Mouse (Mus musculus) layer of hippocampus, postnatal 25 days (tissue): ENCODE results near the gene Gnpat. TPM values are rescaled to one million over a fixed set of nuclear protein-coding genes. Genes with fewer than 3 reads are reported as not detected.
A peak's percentile ranks its signal among the peaks of the same experiment; 100 is the strongest.

ENCODE experiments used
- DNase-seq, 2 experiments: peaks; one replicate each; pipeline ENCODE4 v3.0.0; 2022; ENCODE audit warnings: mixed read lengths in 2 of 2, low spot score in 1 of 2; ENCODE audit errors: extremely low spot score in 1 of 2
- total RNA-seq, 2 experiments: library from RNA; stranded (reverse); gene quantifications; 2 replicates each; pipeline ENCODE4 v1.2.3; 2021

Gene Gnpat
- 10 to 100 TPM; 61.7 to 69.2 TPM for total RNA-seq

DNA sequence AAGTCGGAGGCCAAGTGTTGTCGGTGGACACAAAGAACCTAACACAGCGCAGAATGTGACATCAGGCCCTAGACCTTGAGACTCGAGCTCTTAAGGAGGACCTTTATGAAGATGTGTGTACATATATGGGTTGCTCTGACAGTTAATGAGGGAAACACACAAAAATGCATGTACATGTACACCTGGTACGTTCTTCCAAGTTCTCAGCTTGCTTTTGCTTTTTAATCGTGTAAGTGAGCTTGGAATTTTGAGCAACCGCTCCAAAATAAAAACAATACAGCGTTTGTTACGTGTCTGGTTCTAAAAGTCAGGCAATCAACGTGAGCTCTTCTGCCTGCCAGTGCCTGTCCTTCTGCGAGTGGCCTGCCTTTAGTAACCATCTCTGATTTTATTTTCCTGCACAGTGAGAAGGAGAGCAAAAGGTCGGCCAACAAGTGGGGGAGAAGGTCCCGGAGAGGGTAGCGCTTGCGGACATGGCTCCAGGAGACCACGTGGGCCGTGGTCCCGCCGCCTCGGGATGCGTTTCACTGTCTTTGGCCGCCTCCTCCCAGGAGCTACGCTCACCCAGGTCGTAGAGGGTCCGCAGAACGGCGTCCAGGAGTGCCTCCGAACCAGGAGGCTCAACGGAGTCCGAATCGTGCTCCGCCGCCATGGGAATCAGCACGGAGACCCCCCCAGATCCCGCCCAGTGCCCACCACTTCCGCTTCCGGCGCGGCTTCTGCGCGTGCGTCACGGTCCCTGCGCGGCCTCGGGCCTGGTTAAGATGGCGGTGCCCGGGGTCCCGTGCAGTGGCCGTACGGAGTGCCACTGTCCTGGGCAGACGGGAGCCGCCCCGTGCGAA is at the start of gene Gnpat, which contains the start of gene 2810004N23Rik:
TSS of gene Gnpat (plus strand) at position 713 of the 842 bp plus-strand sequence.
TSS of gene 2810004N23Rik (minus strand) at position 800 of the 842 bp plus-strand sequence.
- DNase-seq: peak; percentile 94 to 98

DNA sequence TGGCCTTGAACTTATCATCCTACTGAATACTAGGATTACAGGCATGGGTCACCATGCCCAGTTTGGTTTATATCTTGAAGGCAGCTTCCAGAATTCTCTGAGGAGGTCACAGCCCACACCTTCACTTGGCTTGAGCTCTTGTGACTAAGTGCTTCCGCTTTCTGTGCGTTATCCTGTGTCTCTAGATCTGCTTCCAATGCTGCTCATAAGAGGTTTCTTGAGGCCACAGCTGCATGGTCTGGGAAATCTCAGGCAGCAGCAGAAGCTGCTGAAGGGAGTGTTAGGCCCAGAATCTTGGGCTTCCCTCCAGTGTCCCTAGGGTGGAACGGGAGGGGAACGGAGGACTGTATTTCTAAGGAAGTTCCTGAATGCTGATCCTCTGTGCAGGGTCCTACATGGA is 49.5 kb upstream of the Gnpat start:
- no peak for DNase-seq

DNA sequence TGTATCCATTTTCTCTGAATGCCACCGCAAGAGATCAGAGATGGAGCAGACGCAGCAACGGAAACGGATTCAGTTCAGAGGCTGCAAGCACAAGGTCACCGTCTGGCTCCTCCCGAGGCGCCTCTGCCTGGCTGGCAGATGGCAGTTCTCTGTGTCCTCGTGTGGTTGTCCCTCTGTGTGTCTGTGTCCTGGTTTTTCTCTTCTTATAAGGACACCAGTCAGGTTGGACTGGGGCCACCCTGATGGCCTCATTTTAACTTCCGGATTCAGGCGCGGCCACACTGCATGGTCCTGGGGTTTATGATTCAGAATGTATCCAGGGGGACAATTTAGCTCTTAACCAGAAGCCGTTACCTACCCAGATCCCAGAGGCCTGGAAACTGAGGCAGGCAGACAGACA is 47.0 kb upstream of the Gnpat start:
- DNase-seq: no peak

DNA sequence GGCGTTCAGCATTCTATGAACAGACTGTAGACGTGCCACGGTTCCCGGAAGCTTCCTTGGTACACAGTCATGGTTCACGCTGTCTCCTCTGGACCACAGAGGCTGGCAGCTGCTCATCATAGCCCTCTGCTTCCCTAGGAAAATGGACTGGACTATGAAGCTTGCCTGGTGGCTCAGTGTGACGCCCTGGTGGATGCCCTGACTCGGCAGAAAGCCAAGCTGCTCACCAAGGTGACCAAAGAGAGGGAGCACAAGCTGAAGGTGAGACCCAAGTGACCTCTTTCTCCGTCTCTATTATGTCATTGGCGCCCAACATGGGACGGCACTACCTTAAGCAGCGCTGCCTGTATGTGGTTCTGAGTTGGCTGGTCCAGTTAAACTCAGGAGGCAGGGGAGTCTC is 46.0 kb upstream of the Gnpat start:
- no peak for DNase-seq

- no peak for DNase-seq
Measured at GRCm38 (mm10) chr8:124817361-124817760, 45.5 kb upstream of the Gnpat start.

DNA sequence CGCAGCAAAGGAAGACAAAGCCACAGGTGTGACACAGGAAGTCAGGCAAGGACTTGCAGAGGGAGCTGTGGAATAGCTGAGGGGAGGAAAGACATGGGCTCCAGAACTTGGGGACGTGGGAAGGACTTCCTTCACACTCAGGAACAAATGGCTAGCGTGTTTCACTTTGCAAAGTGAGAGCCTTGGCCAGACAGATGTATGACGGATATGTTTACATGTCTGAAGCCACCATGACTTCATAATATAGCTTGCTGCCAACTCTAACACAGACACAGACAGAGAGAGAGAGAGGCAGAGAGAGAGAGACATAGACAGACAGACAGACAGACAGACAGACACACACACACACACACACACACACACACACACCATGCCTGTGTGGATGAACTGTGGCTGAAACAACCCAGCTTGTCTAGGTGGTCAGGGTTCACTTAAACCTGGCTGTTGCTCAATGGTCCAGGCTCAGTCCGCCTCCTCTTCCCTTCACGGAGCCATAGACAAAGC is 43.2 kb upstream of the Gnpat start:
- no peak for DNase-seq

GRCm38 (mm10) chr8:124820125-124820524 is 42.7 kb upstream of the Gnpat start:
- no peak for DNase-seq

- DNase-seq: no peak
Measured at GRCm38 (mm10) chr8:124823497-124823896, 39.3 kb upstream of the Gnpat start.

DNA sequence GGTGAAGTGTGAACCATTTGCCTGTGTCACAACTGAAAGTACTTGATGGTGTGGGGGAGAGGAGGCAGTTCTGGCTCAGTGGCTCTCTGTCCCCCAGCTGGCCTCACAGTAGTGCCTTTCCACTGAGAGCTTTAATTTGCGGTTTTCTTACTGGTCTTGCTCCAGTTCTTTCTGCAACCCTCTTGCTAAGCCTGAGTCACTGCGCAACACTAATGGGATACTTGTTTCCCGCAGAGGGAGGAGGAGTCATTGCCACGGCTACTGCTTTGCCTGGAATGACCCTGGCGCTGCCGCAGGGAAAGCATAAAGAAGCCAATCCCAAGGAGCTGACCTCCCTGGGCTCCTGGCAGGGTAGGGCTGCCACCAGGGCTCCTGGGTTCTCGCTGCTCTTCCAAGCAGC is 36.2 kb upstream of the Gnpat start:
- no peak for DNase-seq

GRCm38 (mm10) chr8:124827387-124827786 is 35.4 kb upstream of the Gnpat start:
- peak; percentile 47 to 59 for DNase-seq

- peak in 1 of 2 experiments; percentile 10 for DNase-seq
Measured at GRCm38 (mm10) chr8:124828561-124829240, 34.1 kb upstream of the Gnpat start.

- no peak for DNase-seq
Measured at GRCm38 (mm10) chr8:124830050-124830449, 32.8 kb upstream of the Gnpat start.

- no peak for DNase-seq
Measured at GRCm38 (mm10) chr8:124831531-124831930, 31.3 kb upstream of the Gnpat start.

DNA sequence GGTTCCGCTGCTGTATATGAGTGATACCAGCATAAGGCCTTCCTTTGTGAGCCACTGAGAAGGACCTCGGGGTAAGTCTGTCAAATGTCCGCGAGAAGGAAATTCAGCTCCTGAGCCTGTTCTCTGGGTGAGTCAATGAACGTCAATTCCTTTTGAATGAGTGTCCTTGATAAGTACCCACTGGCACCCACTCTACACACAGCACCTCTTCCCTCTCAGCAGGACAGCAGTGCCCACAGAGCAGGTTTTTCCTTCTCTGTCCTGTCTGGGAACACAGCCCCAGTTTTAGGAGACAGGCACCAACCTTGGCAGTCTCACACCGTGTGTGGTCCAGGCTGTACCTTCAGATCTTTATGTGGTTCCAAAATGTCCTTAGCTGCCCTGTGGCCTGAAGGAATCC is 30.9 kb upstream of the Gnpat start:
- no peak for DNase-seq

GRCm38 (mm10) chr8:124833430-124834205 is 29.2 kb upstream of the Gnpat start:
- DNase-seq: no peak

DNA sequence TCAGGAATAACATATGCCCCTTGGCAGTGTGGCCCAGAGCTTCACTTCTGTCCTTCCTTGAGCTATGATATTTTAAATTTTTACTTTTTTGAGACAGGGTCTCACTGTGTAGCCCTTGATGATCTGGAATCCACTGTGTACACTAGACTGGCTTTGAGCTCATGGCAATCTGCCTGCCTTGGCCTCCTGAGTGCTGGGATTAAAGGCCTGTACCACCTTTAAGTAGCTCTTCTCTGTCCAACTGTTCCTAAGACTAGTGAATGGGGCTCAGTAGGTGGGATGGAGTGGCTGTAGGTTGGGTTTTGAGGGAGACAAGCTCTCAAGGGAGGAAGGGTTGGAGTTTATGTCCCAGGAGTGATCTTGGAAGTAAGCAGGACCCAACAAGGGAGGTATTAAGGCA is 27.0 kb upstream of the Gnpat start:
- no peak for DNase-seq

GRCm38 (mm10) chr8:124836273-124836672 is 26.6 kb upstream of the Gnpat start:
- DNase-seq: no peak

DNA sequence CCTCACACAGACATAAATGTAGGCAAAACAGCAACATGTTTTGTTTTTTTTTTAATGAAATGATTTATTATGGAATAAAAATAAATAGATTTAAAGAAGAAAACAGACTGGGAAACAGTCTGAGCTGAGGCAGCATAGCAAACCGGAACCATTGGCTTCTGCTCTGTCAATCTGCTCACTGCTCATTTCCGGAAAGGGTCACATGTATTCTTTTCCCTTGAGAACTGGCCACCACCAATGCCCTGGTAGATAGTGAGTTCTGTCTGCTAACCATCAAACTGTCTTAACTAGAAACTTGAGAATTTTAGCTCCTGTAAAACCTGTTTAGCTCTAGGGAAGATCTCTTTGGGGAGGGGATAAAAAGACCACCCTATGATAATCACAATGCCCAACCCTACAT is 25.9 kb upstream of the Gnpat start:
- DNase-seq: no peak

DNA sequence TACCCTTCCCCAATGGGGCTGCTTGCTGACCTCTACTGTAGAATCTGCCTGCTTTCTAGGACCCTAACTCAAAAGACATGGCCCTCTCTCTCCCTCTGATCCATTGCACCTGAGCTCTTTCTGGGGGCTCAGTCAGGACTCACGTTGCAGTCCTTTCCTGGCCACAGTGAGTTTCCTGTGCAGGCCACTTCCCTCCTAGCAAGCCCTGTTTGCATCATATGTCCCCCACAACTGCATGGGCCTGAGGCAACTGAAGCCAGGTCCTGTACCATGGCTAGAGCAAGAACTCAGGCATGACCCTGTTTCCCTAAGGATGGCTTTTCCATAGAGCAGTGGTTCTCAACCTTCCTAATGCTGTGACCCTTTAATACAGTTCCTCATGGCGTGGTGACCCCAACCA is 24.9 kb upstream of the Gnpat start:
- DNase-seq: no peak

- no peak for DNase-seq
Measured at GRCm38 (mm10) chr8:124839371-124839770, 23.5 kb upstream of the Gnpat start.

GRCm38 (mm10) chr8:124840900-124841299 is 21.9 kb upstream of the Gnpat start:
- DNase-seq: no peak
